Mouse (Mus musculus) ES-Bruce4 (cell line): ENCODE data around the gene 9930111J21Rik1.
"Not testable (repeated sequence)": the region's sequence is repeated elsewhere in the genome, so short reads cannot be mapped to it uniquely, and the experiment has no call there.

ENCODE experiments used
- CTCF ChIP-seq: IDR thresholded peaks from one replicate; pipeline ENCODE4 v1.8.1; 2011; ENCODE audit warnings: low read depth, low read length
- EP300 ChIP-seq: IDR thresholded peaks from 2 replicates; pipeline ENCODE4 v1.6.1; 2011; ENCODE audit warnings: low read depth, low read length; ENCODE audit not compliant: insufficient read depth
- POLR2A ChIP-seq: IDR thresholded peaks from one replicate; pipeline ENCODE4 v1.8.1; 2011; ENCODE audit warnings: low read length; ENCODE audit not compliant: insufficient read depth

DNA sequence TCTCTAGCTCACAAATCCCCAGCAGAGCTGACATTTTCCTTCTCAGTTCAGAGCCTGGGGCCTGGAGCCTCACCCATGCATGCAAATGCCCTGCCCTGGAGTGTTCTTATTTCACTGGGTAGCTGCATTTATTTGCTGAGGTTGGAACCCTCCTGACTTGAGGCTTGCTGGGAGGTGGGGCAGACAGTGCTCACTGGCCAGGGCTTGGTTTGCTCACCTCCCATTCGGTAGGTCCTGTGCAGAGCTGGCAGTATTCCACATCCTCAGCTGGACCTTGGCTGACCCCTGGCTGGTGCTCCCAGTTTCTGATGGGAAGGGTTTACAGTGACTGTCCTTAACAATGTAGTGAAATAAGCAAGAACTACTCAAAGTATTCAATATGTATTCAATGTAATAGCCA is 27.6 kb upstream of the 9930111J21Rik1 start:
- TF ChIP-seq CTCF, POLR2A, EP300: not testable (repeated sequence)
